Mouse (Mus musculus) liver, postnatal 0 days (tissue): ENCODE results near the gene Snx29. TPM values are rescaled to one million over a fixed set of nuclear protein-coding genes. Genes with fewer than 3 reads are reported as not detected.

Source experiments
- ATAC-seq: fragments of 200-750 bp; cut with Nextera tagmentation; 2 replicates; pipeline ENCODE4 v1.8.0; 2017; ENCODE audit warnings: mild to moderate bottlenecking, moderate library complexity
- DNase-seq: peaks from one replicate; pipeline ENCODE4 v3.0.0-alpha.2; 2016
- H3K27ac ChIP-seq: fragments of 300-500 bp; sonication (generic); 2 replicates; pipeline ENCODE4 v1.5.1; 2014; ENCODE audit warnings: antibody characterized with exemption, moderate library complexity, mild to moderate bottlenecking, low read depth
- H3K27me3 ChIP-seq: fragments of 300-500 bp; sonication (generic); 2 replicates; pipeline ENCODE4 v1.6.1; 2014; ENCODE audit warnings: low read length, control low read depth, mixed read lengths; ENCODE audit not compliant: insufficient read depth
- H3K36me3 ChIP-seq: fragments of 300-500 bp; sonication (generic); replicated peaks from 2 replicates; pipeline ENCODE4 v1.6.1; 2014; ENCODE audit warnings: mild to moderate bottlenecking, control low read depth, low read length, moderate library complexity, mixed read lengths; ENCODE audit not compliant: insufficient read depth
- H3K4me1 ChIP-seq: fragments of 300-500 bp; sonication (generic); 2 replicates; pipeline ENCODE4 v1.6.1; 2014; ENCODE audit warnings: antibody characterized with exemption, mild to moderate bottlenecking, control low read depth; ENCODE audit not compliant: insufficient read depth
- H3K4me2 ChIP-seq: fragments of 300-500 bp; sonication (generic); 2 replicates; pipeline ENCODE4 v1.6.1; 2014; ENCODE audit warnings: low read depth, mild to moderate bottlenecking, low read length, moderate library complexity, mixed read lengths
- H3K4me3 ChIP-seq: fragments of 300-500 bp; sonication (generic); 2 replicates; pipeline ENCODE4 v1.5.1; 2014; ENCODE audit warnings: low read depth, low read length
- H3K9ac ChIP-seq: fragments of 300-500 bp; sonication (generic); replicated peaks from 2 replicates; pipeline ENCODE4 v1.6.1; 2014; ENCODE audit warnings: mild to moderate bottlenecking, moderate library complexity
- H3K9me3 ChIP-seq: fragments of 300-500 bp; sonication (generic); 2 replicates; pipeline ENCODE4 v1.6.1; 2016; ENCODE audit warnings: mild to moderate bottlenecking, control low read depth, low read length, mixed read lengths
- CTCF ChIP-seq: sonication (generic); IDR thresholded peaks from 2 replicates; pipeline ENCODE4 v1.5.1; 2016; ENCODE audit warnings: antibody characterized with exemption, low read depth
- EP300 ChIP-seq: IDR thresholded peaks from 2 replicates; pipeline ENCODE4 v1.6.1; 2016; ENCODE audit warnings: antibody characterized with exemption, low read depth, mild to moderate bottlenecking
- WGBS: fragments of 180-500 bp; shearing (Covaris S2); extraction: QIAGEN DNeasy Blood & Tissue Kit; methylation state at CpG from one replicate; pipeline ENCODE4 v1.1.7; 2014; ENCODE audit not compliant: insufficient replicate concordance; 5-methylcytosine and 5-hydroxymethylcytosine counted together
- polyA plus RNA-seq: library from polyadenylated mRNA; unstranded; fragments of >200 nt; fragmentation: Nextera tagmentation; extraction: Ambion mirVana; gene quantifications from 2 replicates; pipeline ENCODE4 v1.2.1, GENCODE M21; 2015

The Snx29 gene
- polyA plus RNA-seq, 1 experiment from 2014 or later = 2.3 TPM

- WGBS = 54% methylated on average over 7 of the region's 7 CpGs
- Histone ChIP-seq H3K9me3 (no peaks in the 10 kb centered on the region), H3K4me2 (no peak overlapping the region), H3K27me3 (no peaks in the 10 kb centered on the region), H3K4me3 (no peak overlapping the region), H3K36me3 (no peaks in the 10 kb centered on the region), H3K27ac (no peak overlapping the region), H3K4me1 (no peaks in the 10 kb centered on the region), H3K9ac (no peak overlapping the region)
- TF ChIP-seq EP300 (no peak), CTCF (no peak)
- no peak for ATAC-seq
- peak; percentile 28 for DNase-seq
These were observed 415.6 kb downstream of the Snx29 start for GRCm38 (mm10) chr16:11738341-11738740.

GRCm38 (mm10) chr16:11741951-11742350, 419.2 kb downstream of the Snx29 start:
- no peak for TF ChIP-seq CTCF
- TF ChIP-seq EP300 = no peak
- no peak overlapping the region for H3K4me2 ChIP-seq
- no peaks in the 10 kb centered on the region for H3K36me3 ChIP-seq
- H3K4me1 ChIP-seq = no peaks in the 10 kb centered on the region
- 71% methylated on average over 5 of the region's 5 CpGs for WGBS
- no peak for DNase-seq
- no peak overlapping the region for H3K4me3 ChIP-seq
- H3K27ac ChIP-seq = no peak overlapping the region
- H3K9ac ChIP-seq = no peak overlapping the region
- no peak for ATAC-seq
- no peaks in the 10 kb centered on the region for H3K9me3 ChIP-seq
- H3K27me3 ChIP-seq = no peaks in the 10 kb centered on the region

- 79% methylated on average over 7 of the region's 7 CpGs for WGBS
- TF ChIP-seq EP300 = no peak
- TF ChIP-seq CTCF = no peak
- no peak for DNase-seq
These were observed 419.6 kb downstream of the Snx29 start for GRCm38 (mm10) chr16:11742351-11742750.

GRCm38 (mm10) chr16:11743013-11743412, 420.3 kb downstream of the Snx29 start:
- no peak for ATAC-seq

More at GRCm38 (mm10) chr16:11742351-11742750, 419.6 kb downstream of the Snx29 start:
- no peak for ATAC-seq
- Histone ChIP-seq H3K4me1 (no peaks in the 10 kb centered on the region), H3K36me3 (no peaks in the 10 kb centered on the region), H3K4me3 (no peak overlapping the region), H3K9ac (no peak overlapping the region), H3K27ac (no peak overlapping the region), H3K9me3 (no peaks in the 10 kb centered on the region), H3K27me3 (no peaks in the 10 kb centered on the region), H3K4me2 (no peak overlapping the region)

GRCm38 (mm10) chr16:11743724-11744123, 421.0 kb downstream of the Snx29 start:
- Histone ChIP-seq H3K27ac (no peak overlapping the region), H3K4me3 (no peak overlapping the region), H3K4me1 (no peaks in the 10 kb centered on the region), H3K27me3 (no peaks in the 10 kb centered on the region), H3K4me2 (no peak overlapping the region), H3K9ac (no peak overlapping the region), H3K9me3 (no peaks in the 10 kb centered on the region), H3K36me3 (no peaks in the 10 kb centered on the region)
- DNase-seq = no peak
- WGBS = 67% methylated on average over 4 of the region's 4 CpGs
- TF ChIP-seq EP300 = no peak
- no peak for TF ChIP-seq CTCF
- no peak for ATAC-seq

More at GRCm38 (mm10) chr16:11743013-11743412, 420.3 kb downstream of the Snx29 start:
- WGBS = 72% methylated on average over 3 of the region's 3 CpGs
- Histone ChIP-seq H3K4me3 (no peak overlapping the region), H3K9ac (no peak overlapping the region), H3K27ac (no peak overlapping the region), H3K9me3 (no peaks in the 10 kb centered on the region), H3K36me3 (no peaks in the 10 kb centered on the region), H3K4me1 (no peaks in the 10 kb centered on the region), H3K4me2 (no peak overlapping the region), H3K27me3 (no peaks in the 10 kb centered on the region)
- TF ChIP-seq EP300 = no peak
- DNase-seq = no peak

GRCm38 (mm10) chr16:11746036-11746435, 423.3 kb downstream of the Snx29 start:
- Histone ChIP-seq H3K4me3 (no peak overlapping the region), H3K9ac (no peak overlapping the region), H3K27me3 (no peaks in the 10 kb centered on the region), H3K36me3 (no peaks in the 10 kb centered on the region), H3K4me2 (no peak overlapping the region), H3K27ac (no peak overlapping the region), H3K9me3 (no peaks in the 10 kb centered on the region), H3K4me1 (no peaks in the 10 kb centered on the region)
- DNase-seq = no peak
- no peak for TF ChIP-seq CTCF
- no peak for TF ChIP-seq EP300
- 86% methylated on average over 2 of the region's 2 CpGs for WGBS
- no peak for ATAC-seq

GRCm38 (mm10) chr16:11747867-11748266, 425.2 kb downstream of the Snx29 start:
- Histone ChIP-seq H3K27ac (no peak overlapping the region), H3K4me1 (no peaks in the 10 kb centered on the region), H3K9ac (no peak overlapping the region), H3K4me3 (no peak overlapping the region), H3K9me3 (no peaks in the 10 kb centered on the region), H3K4me2 (no peak overlapping the region), H3K27me3 (no peaks in the 10 kb centered on the region), H3K36me3 (no peaks in the 10 kb centered on the region)
- TF ChIP-seq CTCF = no peak
- TF ChIP-seq EP300 = no peak
- WGBS = 84% methylated on average over 5 of the region's 5 CpGs
- ATAC-seq = no peak
- DNase-seq = no peak
